Mouse (Mus musculus): ENCODE results near the gene Gm11639.
"Not testable (repeated sequence)": the region's sequence is repeated elsewhere in the genome, so short reads cannot be mapped to it uniquely, and the experiment has no call there.

Gm11639 gene

DNA sequence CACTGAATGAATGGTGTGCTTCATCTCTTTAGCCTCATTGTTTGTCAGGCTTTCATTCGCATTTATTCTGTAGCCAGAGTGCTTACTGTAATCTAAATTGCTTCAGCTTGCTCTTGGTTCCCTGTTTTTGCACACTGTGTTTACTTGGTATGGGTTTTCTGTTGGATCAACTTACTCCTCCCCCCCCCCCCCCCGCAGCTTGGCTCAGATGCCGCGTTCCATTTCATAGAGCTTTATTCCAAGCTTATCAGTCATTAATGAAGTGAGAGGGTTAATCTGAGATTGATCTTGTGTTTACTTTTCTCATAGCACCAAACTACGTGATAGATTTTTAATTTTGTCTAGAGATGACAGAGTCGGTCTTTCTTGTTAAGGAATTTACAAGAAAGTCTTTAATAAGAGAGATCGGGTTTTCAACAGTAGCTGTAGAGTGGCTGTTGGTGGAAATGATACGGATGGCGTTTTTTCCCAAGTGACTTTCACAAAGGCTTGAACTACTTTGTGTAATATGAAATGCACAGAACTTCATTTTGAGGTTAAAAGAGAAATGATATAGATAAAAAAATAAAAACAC, 59.6 kb downstream of the Gm11639 start:
- DNase-seq: no peak

DNA sequence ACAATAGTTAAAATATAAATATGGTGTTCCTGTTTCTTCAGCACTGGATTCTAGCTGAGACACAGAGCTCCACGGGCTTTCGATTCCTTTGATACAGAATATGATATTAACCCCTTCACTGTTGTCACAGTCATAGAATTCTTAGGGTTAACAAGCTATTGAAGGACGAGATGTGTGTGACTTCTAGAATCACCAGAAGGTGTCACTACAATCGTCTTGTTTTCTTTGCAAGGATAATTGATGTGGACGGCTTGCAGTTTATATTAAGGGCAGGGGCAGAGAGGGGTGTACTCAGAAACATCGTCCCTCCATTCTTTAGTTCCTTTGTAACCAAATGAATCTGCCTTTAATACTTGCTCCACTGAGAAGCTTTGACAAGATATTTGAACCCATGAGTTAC, 80.3 kb downstream of the Gm11639 start:
- DNase-seq: no peak

DNA sequence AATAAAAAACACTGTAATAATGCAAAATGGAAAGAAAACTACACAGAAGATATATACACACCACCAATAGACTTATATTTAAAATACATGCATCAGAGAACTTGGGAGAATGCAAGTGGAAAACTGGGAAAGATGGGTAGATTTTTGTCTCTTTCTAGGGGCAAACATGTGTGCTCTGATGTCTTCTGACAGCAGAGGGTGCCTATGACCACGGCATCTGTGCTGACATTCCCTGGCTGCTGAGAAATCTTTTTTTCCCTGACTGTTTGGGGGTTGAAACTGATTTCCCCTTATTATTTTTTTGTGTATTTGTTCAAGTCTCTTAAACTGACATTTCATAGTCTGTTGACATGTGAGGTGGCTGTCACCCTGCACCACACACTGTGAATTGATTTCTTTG, 81.6 kb downstream of the Gm11639 start:
- DNase-seq: no peak

GRCm38 (mm10) chr11:104768072-104768471, 82.6 kb downstream of the Gm11639 start:
- DNase-seq: peak; percentile 23

GRCm38 (mm10) chr11:104778796-104779195, 93.3 kb downstream of the Gm11639 start:
- DNase-seq: no peak

DNA sequence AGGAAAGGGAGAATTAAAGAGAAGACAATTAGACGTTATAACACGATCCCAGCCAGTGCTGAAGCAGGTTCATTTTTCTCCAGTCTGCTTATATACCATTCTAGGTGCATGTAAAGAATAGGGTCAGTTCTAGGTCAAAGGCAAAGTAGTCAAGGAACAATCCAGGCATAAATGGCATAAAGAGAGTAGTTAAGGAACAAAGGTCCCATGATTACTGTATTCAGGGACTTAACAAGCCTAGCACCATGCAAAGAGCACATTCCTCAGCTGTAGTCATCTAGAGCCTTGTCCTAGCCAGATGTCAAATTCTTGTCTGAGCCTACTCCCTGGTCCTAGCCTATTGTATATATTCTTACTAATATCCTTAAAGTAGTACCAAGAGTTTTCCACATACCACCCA, 259.2 kb downstream of the Gm11639 start:
- DNase-seq: no peak

GRCm38 (mm10) chr11:104952349-104952748, 266.8 kb downstream of the Gm11639 start:
- no peak for DNase-seq

GRCm38 (mm10) chr11:104967862-104968261, 282.4 kb downstream of the Gm11639 start:
- no peak for DNase-seq

DNA sequence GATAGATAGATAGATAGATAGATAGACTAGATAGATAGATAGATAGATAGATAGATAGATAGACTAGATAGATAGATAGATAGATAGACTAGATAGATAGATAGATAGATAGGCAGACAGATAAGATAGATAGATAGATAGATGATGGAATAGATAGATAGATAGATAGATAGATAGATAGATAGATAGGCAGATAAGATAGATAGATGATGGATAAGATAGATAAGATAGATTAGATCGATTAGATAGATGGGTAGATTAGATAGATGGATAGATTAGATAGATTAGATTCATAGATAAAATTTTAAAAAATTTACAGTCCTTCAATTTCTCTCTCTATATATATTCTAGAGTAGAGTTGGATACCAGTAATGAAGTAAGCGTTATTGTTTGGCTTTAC, 282.9 kb downstream of the Gm11639 start:
- no peak for DNase-seq

- no peak for DNase-seq
These were observed 285.8 kb downstream of the Gm11639 start for GRCm38 (mm10) chr11:104971322-104971721.

- no peak for DNase-seq
These were observed 287.0 kb downstream of the Gm11639 start for GRCm38 (mm10) chr11:104972480-104972879.

- no peak for DNase-seq
These were observed 292.5 kb downstream of the Gm11639 start for GRCm38 (mm10) chr11:104977976-104978375.

DNA sequence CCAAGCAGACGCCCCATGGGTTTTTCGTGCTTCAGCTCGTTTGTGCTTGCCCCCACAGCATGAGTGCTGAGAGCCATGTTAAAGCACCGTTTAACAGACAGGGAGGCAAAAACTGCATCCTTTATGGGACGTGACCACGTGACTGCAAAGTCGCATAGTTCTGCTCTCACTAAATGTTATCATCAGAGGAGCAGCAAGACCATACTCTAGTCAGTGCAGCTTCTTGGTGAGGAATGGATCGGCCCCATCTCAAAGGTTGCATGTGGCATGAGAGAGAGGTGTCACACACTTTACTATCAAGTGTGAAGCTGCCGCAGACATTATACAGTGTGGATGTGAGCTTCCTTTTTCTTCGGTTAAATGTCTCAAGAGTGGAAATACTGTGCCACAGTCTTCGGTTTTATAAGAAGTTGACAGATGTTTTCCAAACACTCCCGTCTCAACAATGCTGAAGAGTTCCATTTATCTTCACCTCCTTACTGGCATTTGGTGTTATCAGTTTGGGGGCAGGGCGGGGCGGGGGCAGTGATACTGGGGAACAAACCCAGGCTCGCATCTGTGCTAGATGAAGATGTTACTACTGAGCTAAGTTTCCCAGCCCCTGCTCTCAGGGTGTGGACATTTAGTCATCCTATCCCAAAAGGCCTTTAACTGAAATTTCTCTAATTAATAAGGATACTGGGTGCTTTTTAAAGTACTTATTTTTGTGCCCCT, 296.0 kb downstream of the Gm11639 start:
- no peak for DNase-seq

GRCm38 (mm10) chr11:105009232-105009631, 323.7 kb downstream of the Gm11639 start:
- DNase-seq: no peak

DNA sequence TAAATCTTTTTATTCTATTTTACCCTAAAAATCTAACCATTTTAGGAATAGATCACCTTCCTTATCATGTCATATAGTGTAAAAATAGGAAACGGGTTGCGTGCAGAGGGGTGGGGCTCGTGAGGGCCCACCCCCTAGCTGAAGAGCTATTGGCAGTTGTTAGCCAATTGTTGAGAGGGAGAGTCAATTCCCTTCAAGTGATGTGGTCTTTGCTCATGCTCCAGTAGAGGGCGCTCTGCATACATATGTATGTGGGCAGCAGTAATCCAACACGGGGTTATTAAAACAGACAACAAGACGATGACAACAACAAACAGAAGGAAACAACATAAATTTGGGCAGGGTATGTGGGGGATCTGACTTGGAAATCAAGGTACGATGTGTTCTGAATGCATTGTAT, 335.6 kb downstream of the Gm11639 start:
- no peak for DNase-seq

GRCm38 (mm10) chr11:105028744-105029348, 343.3 kb downstream of the Gm11639 start:
- DNase-seq: no peak

GRCm38 (mm10) chr11:105029525-105029924, 344.0 kb downstream of the Gm11639 start:
- DNase-seq: no peak

- no peak for DNase-seq
These were observed 344.7 kb downstream of the Gm11639 start for GRCm38 (mm10) chr11:105030229-105030628.

DNA sequence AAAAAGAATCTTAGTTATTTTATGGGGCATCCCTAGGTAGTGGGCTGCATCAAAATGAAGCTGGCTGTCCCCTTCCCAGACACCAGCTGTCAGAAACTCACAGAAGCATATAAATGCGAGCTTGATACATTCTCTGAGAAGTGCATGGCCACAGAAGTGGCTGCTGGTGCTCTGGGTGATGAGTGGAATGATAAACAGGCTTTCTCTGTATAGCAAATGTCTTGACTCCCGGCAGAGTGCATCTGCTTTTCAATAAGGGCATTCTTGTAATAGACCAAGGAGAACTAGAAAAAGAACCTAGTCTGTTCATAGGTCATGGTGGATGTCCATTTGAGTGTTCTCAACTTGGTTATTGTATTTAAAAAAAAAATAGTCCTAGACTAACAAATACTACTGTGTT, 345.6 kb downstream of the Gm11639 start:
- no peak for DNase-seq

DNA sequence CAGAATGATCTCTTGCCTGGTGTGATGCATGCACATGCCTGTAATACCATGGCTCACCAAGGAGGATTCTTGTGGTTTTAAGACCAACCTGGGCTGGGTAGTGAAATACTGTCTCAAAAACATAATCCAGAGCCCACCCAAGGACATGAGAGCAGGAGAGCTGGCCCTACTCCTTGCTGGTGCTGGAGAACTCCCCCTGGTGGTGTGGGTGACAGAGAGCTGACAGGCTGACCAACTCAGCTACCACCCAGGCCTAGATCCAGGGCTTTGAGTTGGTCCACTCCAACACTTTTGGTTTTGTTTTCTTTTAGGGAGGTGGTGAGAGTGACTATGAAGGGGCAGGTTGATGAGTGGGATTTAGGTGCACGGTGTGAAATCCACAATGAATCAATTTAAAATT, 349.6 kb downstream of the Gm11639 start:
- DNase-seq: no peak

GRCm38 (mm10) chr11:105063292-105063691, 377.8 kb downstream of the Gm11639 start, which contains the start of gene Efcab3:
Efcab3 (plus strand) TSS chr11:105063592.
- DNase-seq: no peak

GRCm38 (mm10) chr11:105112448-105112847, 426.9 kb downstream of the Gm11639 start:
- DNase-seq: not testable (repeated sequence)

- DNase-seq: no peak
These were observed 432.3 kb downstream of the Gm11639 start for GRCm38 (mm10) chr11:105117814-105118213.

DNA sequence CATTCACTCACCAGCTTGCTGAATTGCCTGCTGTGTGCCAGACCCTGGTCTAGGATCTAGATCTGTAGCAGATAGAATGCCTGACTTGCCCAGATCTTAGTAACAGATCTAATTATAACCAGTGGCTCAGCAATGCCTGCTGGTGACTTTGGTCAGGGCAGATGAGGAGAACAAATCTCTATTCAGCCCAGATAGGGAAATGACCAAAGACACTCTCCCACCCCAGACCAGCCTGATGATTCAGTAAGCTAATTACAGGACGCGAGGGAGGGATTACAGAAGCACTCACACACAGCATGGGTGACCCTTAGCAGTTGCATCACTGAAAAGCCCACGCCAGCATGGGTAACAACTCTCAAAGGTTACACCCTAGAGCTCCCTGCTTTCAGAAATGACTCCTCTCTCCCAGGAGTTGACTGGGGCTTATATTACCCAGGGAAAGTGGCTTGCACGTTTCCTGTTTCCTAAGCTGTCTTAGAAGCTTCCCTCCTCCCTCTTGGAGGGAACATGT, 435.1 kb downstream of the Gm11639 start:
- no peak for DNase-seq

All from right cerebral cortex, postnatal 25 days (tissue).